Mouse (Mus musculus): ENCODE measurements around the gene Padi1.

The Padi1 gene

GRCm38 (mm10) chr4:140785217-140785616 is 60.4 kb downstream of the Padi1 start:
- no peak for DNase-seq (ENCODE audit: low read depth, low spot score)

DNA sequence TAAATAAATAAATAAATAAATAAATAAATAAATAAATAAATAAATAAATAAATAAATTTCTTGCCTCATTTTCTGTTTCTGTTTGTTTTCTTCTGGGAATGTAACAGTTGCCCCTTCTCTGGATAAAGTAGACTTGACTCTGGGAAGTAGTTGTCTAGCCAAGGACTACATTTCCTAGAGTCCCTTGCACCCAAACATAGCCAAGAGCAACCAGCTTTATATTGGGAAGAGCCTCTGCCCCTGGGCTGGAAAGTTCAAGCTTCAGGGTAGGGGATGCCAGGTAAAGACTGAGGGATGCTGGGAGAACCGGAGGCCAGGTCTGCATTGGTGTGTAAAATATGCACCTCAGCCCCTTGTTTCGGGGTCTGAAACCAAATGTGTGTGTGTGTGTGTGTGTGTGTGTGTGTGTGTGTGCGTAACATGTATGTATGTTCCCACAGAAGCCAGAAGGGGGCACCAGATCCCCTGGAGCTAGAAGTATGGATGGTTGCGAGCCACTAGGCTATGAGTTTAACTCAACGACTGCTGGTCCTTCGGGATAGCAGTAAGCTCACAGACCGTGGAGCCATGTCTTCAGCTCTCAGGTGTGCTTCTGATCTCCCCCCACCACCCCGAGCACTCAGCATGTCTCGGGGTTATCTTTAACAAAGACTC is 61.2 kb downstream of the Padi1 start:
- no peak for DNase-seq (ENCODE audit: low read depth, low spot score)

DNA sequence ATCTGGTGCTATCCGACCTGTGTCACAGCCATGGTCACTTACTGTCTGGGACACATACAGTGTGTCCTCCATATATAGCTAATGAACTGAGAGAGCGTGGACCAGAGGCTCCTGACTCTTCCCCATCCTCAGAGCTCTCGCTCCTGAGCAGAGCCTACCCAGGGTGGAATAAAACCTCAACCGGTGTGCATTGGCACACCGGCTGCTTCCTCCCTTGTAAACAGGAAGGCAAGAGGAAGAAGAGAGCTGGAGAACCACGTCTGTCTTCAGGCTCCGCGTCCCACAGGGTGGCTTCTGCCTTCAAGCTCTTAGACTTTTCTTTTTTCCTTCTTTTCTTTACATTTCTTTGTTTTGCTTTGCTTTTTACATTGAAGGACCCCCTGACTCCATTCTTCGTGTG is 62.8 kb downstream of the Padi1 start:
- no peak for DNase-seq (ENCODE audit: low read depth, low spot score)

DNA sequence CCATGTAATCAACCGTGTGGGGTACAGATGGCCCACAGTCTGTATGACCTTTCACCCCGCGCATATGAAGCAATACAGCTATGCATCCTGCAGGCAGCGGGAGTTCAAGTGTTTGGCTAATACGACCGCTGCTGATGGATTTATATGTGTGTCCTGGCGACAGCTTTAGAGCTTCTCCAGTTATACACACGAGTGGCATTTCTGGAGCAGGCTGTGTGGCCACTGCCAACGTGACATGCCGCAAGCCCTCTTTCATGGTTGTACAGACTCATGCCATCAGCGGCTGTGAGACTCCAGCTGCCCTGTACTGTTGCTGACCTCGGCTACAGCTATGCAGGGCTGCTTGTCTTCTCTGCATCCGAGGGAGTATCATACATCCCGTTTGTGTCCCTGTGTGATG is 65.1 kb downstream of the Padi1 start:
- no peak for DNase-seq (ENCODE audit: low read depth, low spot score)

DNA sequence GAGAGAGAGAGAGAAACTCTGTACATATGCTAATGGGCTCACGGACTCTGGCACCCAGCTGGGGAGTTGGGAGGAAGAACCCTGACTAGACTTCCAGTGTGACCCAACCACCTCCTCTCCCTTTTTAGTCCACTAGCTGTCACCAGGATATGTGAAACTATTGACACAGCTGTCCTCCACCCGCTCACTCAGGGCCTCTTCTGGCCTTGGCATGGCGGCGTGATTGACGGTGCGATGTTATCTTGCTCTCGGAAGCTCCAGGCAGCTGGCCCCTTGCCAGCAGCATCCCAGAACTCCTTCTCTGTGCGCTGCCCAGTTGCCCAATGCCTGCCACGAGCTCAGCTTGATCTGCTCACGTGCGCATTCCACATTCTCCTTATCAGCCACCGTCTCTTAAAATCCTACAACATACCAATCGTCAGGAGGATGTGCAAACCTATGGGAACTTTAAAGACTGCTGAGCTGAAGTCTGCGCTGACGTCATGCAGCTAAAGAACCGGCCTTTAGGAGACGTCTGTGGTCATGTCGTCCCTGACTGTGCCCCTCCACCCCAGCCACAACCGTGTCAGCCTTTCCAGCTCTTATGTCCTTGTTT is 65.7 kb downstream of the Padi1 start:
- no peak for DNase-seq (ENCODE audit: low read depth, low spot score)

DNA sequence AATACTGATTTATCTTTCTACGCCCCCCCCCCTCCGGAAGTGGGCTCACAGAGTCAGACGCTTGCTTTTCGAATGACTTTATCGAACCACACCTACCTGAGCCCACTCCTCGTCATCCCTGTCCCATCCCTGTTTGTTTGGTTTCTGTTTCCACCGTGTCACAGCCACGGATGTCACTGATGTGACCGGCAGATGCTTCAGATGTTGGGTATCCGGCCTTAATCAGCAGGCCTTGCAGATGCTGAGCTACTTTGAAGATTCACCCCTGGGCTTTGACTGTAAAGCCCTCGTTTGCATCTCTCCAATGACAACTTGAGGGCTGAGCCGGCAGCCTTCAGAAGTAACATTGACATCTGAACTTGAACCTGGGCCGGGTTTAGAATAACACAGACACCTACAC is 69.0 kb downstream of the Padi1 start:
- DNase-seq (ENCODE audit: low read depth, low spot score) = no peak

GRCm38 (mm10) chr4:140775876-140776275 is 69.7 kb downstream of the Padi1 start:
- no peak for DNase-seq (ENCODE audit: low read depth, low spot score)

DNA sequence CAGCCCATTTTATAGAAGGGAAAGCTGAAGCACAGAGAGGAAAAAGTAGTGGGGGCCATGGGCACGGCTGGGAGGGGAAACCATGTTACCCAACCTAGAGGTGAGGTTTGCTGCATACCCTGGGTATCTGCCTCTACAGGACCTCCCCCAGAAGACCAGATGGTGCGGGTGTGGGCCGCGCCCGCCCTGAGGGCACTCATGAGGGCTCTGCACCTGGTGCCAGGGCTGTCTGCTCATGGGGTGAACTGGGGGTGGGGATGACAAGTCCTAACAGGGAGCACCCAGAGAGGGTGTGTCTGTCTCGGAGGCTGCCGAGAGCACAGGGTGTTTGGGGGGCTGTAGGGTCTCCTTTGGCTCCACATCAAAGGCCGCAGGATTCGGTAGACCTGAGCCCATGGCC is 70.7 kb downstream of the Padi1 start:
- no peak for DNase-seq (ENCODE audit: low read depth, low spot score)

GRCm38 (mm10) chr4:140774025-140774800 is 71.4 kb downstream of the Padi1 start, which contains the start of gene Padi4:
TSS of gene Padi4 (minus strand) at chr4:140774236.
- no peak for DNase-seq (ENCODE audit: low read depth, low spot score)

GRCm38 (mm10) chr4:140771091-140771490 is 74.5 kb downstream of the Padi1 start:
- no peak for DNase-seq (ENCODE audit: low read depth, low spot score)

DNA sequence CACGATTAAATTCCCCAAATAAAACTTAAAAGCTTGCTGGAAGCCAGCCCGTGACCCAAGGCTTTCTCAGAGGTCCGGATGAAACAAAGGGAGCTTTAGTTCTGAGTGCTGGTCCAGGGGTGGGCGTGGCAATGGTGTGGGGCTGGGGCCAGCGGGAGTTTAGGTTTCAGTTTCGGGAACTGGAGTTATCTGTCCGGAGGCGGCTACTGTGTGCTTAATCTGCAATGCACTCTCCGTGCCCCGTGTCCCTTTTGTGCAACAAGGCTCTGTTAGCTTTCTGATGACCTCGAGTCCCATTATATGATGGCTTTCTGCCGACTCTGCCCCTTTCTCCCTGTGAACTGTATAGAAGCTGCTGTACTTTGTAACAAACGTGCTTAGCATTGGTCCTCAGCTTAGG is 75.1 kb downstream of the Padi1 start:
- DNase-seq (ENCODE audit: low read depth, low spot score) = no peak

- peak; percentile 52 for DNase-seq (ENCODE audit: low read depth, low spot score)
Measured at GRCm38 (mm10) chr4:140768973-140769372, 76.6 kb downstream of the Padi1 start.

- DNase-seq (ENCODE audit: low read depth, low spot score) = no peak
Measured at GRCm38 (mm10) chr4:140765936-140766335, 79.6 kb downstream of the Padi1 start.

GRCm38 (mm10) chr4:140763158-140763557 is 82.4 kb downstream of the Padi1 start:
- peak; percentile 81 for DNase-seq (ENCODE audit: low read depth, low spot score)

Data from WW6 (cell line).